Mouse (Mus musculus) forebrain, embryonic 12.5 days (tissue): ENCODE data around the gene Pmepa1. TPM values are rescaled to one million over a fixed set of nuclear protein-coding genes. Genes with fewer than 3 reads are reported as not detected.

ENCODE experiments used
- ATAC-seq: fragments of 200-750 bp; cut with Nextera tagmentation; 2 replicates; pipeline ENCODE4 v1.8.0; 2017; ENCODE audit warnings: moderate TSS enrichment; ENCODE audit not compliant: low FRiP score
- H3K27ac ChIP-seq: fragments of 300-500 bp; sonication (generic); 2 replicates; pipeline ENCODE4 v1.5.1; 2016; ENCODE audit warnings: mild to moderate bottlenecking
- H3K27me3 ChIP-seq: fragments of 300-500 bp; sonication (generic); 2 replicates; pipeline ENCODE4 v1.6.1; 2016; ENCODE audit warnings: mild to moderate bottlenecking
- H3K36me3 ChIP-seq: fragments of 300-500 bp; sonication (generic); replicated peaks from 2 replicates; pipeline ENCODE4 v1.6.1; 2016; ENCODE audit warnings: mild to moderate bottlenecking
- H3K4me1 ChIP-seq: fragments of 300-500 bp; sonication (generic); 2 replicates; pipeline ENCODE4 v1.6.1; 2016
- H3K4me2 ChIP-seq: fragments of 300-500 bp; sonication (generic); 2 replicates; pipeline ENCODE4 v1.6.1; 2016; ENCODE audit warnings: mild to moderate bottlenecking, moderate library complexity
- H3K4me3 ChIP-seq: fragments of 300-500 bp; sonication (generic); replicated peaks from 2 replicates; pipeline ENCODE4 v1.5.1; 2016; ENCODE audit warnings: mild to moderate bottlenecking
- H3K9ac ChIP-seq: fragments of 300-500 bp; sonication (generic); 2 replicates; pipeline ENCODE4 v1.6.1; 2016; ENCODE audit warnings: mild to moderate bottlenecking
- H3K9me3 ChIP-seq: fragments of 300-500 bp; sonication (generic); 2 replicates; pipeline ENCODE4 v1.6.1; 2016
- WGBS: fragments of 180-500 bp; shearing (Covaris S2); methylation state at CpG from one replicate; pipeline ENCODE4 v1.1.7; 2016; 5-methylcytosine and 5-hydroxymethylcytosine counted together
- polyA plus RNA-seq: library from polyadenylated mRNA; unstranded; fragments of >200 nt; fragmentation: Nextera tagmentation; extraction: Ambion mirVana; gene quantifications from 2 replicates; pipeline ENCODE4 v1.2.1, GENCODE M21; 2016

Gene Pmepa1
- polyA plus RNA-seq, 1 experiment from 2014 or later, result 4.7 TPM

- Histone ChIP-seq H3K36me3 (no peaks in the 10 kb centered on the region), H3K4me1 (no peaks in the 10 kb centered on the region), H3K4me2 (no peak overlapping the region), H3K9ac (no peak overlapping the region), H3K27ac (no peak overlapping the region), H3K27me3 (peaks cover 18% of the 10 kb centered on the region), H3K4me3 (no peak overlapping the region), H3K9me3 (no peaks in the 10 kb centered on the region)
- ATAC-seq, result peak; percentile 79
- 34% methylated on average over 26 of the region's 26 CpGs for WGBS
Observed at GRCm38 (mm10) chr2:173186047-173186943, 90.0 kb downstream of the Pmepa1 start.

DNA sequence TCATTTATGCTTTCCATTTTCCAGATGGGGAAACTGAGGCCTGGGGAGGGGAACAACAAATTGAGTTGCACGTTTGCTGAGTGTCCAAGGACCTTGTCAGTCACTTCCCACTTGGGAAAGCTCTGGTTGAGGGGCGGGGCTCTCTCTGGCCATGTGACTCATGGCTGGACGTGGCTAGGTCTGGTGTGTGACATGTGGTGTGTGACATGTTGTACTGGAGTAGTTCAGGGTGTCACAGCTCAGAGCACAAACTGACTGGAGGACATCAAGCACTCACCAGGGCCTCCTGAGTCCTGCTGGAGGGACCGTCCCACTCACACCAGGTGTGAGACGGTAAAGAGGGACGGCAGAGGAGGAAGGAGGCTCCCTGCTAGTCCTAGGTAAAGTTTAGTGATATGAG is 91.1 kb downstream of the Pmepa1 start:
- no peaks in the 10 kb centered on the region for H3K4me1 ChIP-seq
- no peaks in the 10 kb centered on the region for H3K36me3 ChIP-seq
- no peak overlapping the region for H3K4me2 ChIP-seq
- no peak overlapping the region for H3K9ac ChIP-seq
- no peak for ATAC-seq
- no peaks in the 10 kb centered on the region for H3K9me3 ChIP-seq
- peaks cover 18% of the 10 kb centered on the region for H3K27me3 ChIP-seq
- 76% methylated on average over 6 of the region's 6 CpGs for WGBS
- no peak overlapping the region for H3K4me3 ChIP-seq
- no peak overlapping the region for H3K27ac ChIP-seq

DNA sequence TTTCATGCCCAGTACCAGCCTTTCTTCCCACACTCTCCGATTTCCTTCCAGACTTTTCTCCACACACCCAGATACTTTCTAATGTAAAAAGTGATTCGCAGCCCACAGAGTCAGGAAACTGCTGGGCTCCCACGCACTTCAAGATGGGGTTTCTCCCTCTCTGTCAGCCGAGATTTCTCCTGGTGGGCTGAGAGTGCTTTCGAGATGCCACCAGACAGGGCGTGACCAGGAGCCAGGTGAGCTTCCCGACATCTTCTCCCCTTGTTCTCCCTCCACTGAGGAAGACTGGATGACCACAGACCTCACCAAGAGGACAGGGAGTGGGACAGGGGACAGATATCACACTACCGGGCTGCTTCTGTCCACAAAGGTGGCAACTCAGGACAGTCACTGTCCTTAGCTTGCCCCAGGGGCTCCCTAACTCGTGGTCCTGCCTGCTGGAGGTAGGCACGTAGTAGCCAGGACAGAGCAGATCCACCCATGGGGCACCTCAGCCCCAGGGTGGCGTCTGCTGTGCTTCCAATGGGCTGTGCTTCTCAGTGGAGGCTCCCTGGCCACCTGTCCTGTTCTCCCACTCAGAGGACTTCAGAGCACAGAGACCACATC is 91.8 kb downstream of the Pmepa1 start:
- WGBS, result 65% methylated on average over 11 of the region's 11 CpGs
- no peak overlapping the region for H3K4me2 ChIP-seq
- H3K36me3 ChIP-seq, result no peaks in the 10 kb centered on the region
- H3K9me3 ChIP-seq, result no peaks in the 10 kb centered on the region
- no peaks in the 10 kb centered on the region for H3K4me1 ChIP-seq
- no peak overlapping the region for H3K27ac ChIP-seq
- no peak overlapping the region for H3K9ac ChIP-seq
- peaks cover 18% of the 10 kb centered on the region for H3K27me3 ChIP-seq
- ATAC-seq, result no peak
- no peak overlapping the region for H3K4me3 ChIP-seq

DNA sequence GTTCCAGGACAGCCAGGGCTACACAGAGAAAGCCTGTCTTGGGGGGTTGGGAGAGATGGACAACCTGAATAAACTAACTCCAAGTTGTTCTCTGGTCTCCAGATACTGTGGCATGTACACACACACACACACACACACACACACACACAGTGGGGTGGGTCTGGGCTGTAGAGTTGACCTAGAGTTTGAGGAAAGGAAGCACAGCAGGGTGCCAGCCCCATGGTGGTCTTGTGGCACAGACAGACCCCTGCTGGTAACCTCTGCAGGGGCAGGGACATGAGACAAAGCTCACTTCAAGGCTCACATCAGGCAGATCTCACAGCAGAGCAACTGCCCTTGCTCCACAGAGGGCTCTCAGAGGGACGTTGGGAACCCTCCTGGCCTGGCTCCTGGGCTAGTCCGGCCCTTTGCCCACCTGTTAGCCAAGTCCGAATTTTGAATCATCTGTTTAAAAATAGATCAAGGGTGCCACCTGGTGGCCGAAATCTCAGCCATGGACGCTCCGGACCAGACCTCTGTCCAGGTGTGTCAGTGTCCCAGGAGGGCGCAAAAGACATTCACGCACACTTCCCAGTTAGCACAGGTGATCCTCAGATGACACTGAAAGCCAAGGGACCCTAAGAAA is 92.4 kb downstream of the Pmepa1 start:
- peak; percentile 24; the same call in 1 of the 2 replicates for ATAC-seq
- WGBS, result 13% methylated on average over 8 of the region's 8 CpGs
- no peak overlapping the region for H3K9ac ChIP-seq

GRCm38 (mm10) chr2:173183311-173183710 is 93.0 kb downstream of the Pmepa1 start:
- H3K27ac ChIP-seq, result no peak overlapping the region
- H3K4me3 ChIP-seq, result no peak overlapping the region
- 90% methylated on average over 10 of the region's 10 CpGs for WGBS
- no peak overlapping the region for H3K9ac ChIP-seq
- no peaks in the 10 kb centered on the region for H3K36me3 ChIP-seq
- no peaks in the 10 kb centered on the region for H3K9me3 ChIP-seq
- peaks cover 18% of the 10 kb centered on the region for H3K27me3 ChIP-seq
- ATAC-seq, result no peak
- H3K4me1 ChIP-seq, result no peaks in the 10 kb centered on the region
- no peak overlapping the region for H3K4me2 ChIP-seq

More for the DNA sequence above, 92.4 kb downstream of the Pmepa1 start:
- H3K4me1 ChIP-seq, result no peaks in the 10 kb centered on the region
- no peak overlapping the region for H3K27ac ChIP-seq
- H3K4me3 ChIP-seq, result no peak overlapping the region
- no peak overlapping the region for H3K4me2 ChIP-seq
- H3K27me3 ChIP-seq, result peaks cover 18% of the 10 kb centered on the region
- no peaks in the 10 kb centered on the region for H3K9me3 ChIP-seq
- H3K36me3 ChIP-seq, result no peaks in the 10 kb centered on the region

- H3K27ac ChIP-seq, result no peak overlapping the region
- peaks cover 18% of the 10 kb centered on the region for H3K27me3 ChIP-seq
- ATAC-seq, result no peak
- no peak overlapping the region for H3K4me3 ChIP-seq
- H3K9me3 ChIP-seq, result no peaks in the 10 kb centered on the region
- 81% methylated on average over 7 of the region's 7 CpGs for WGBS
- H3K4me1 ChIP-seq, result no peaks in the 10 kb centered on the region
- H3K36me3 ChIP-seq, result no peaks in the 10 kb centered on the region
- H3K4me2 ChIP-seq, result no peak overlapping the region
- no peak overlapping the region for H3K9ac ChIP-seq
Observed at GRCm38 (mm10) chr2:173182796-173183195, 93.5 kb downstream of the Pmepa1 start.

- H3K9me3 ChIP-seq, result no peaks in the 10 kb centered on the region
- H3K9ac ChIP-seq, result no peak overlapping the region
- H3K4me3 ChIP-seq, result no peak overlapping the region
- peaks cover 11% of the 10 kb centered on the region for H3K27me3 ChIP-seq
- no peak for ATAC-seq
- H3K4me1 ChIP-seq, result no peaks in the 10 kb centered on the region
- no peak overlapping the region for H3K4me2 ChIP-seq
- H3K27ac ChIP-seq, result no peak overlapping the region
- H3K36me3 ChIP-seq, result no peaks in the 10 kb centered on the region
- 94% methylated on average over 7 of the region's 7 CpGs for WGBS
Observed at GRCm38 (mm10) chr2:173181901-173182300, 94.4 kb downstream of the Pmepa1 start.

- WGBS, result 65% methylated on average over 4 of the region's 5 CpGs
- no peaks in the 10 kb centered on the region for H3K4me1 ChIP-seq
- H3K4me2 ChIP-seq, result no peak overlapping the region
- peaks cover 8% of the 10 kb centered on the region; the same call in 1 of the 2 replicates for H3K27me3 ChIP-seq
- no peak overlapping the region for H3K9ac ChIP-seq
- H3K9me3 ChIP-seq, result no peaks in the 10 kb centered on the region
- no peaks in the 10 kb centered on the region for H3K36me3 ChIP-seq
- H3K27ac ChIP-seq, result no peak overlapping the region
- no peak for ATAC-seq
- no peak overlapping the region for H3K4me3 ChIP-seq
Observed at GRCm38 (mm10) chr2:173181486-173181885, 94.8 kb downstream of the Pmepa1 start.

GRCm38 (mm10) chr2:173180721-173181388 is 95.5 kb downstream of the Pmepa1 start:
- 84% methylated on average over 11 of the region's 11 CpGs for WGBS
- no peak overlapping the region for H3K4me2 ChIP-seq
- no peaks in the 10 kb centered on the region for H3K9me3 ChIP-seq
- peaks cover 8% of the 10 kb centered on the region; the same call in 1 of the 2 replicates for H3K27me3 ChIP-seq
- H3K9ac ChIP-seq, result no peak overlapping the region
- H3K27ac ChIP-seq, result no peak overlapping the region
- ATAC-seq, result no peak
- no peak overlapping the region for H3K4me3 ChIP-seq
- no peaks in the 10 kb centered on the region for H3K4me1 ChIP-seq
- H3K36me3 ChIP-seq, result no peaks in the 10 kb centered on the region

- ATAC-seq, result no peak
- H3K4me1 ChIP-seq, result no peaks in the 10 kb centered on the region
- H3K36me3 ChIP-seq, result no peaks in the 10 kb centered on the region
- no peak overlapping the region for H3K27ac ChIP-seq
- WGBS, result 85% methylated on average over 4 of the region's 4 CpGs
- no peak overlapping the region for H3K4me2 ChIP-seq
- peaks cover 5% of the 10 kb centered on the region; the same call in 1 of the 2 replicates for H3K27me3 ChIP-seq
- H3K4me3 ChIP-seq, result no peak overlapping the region
- H3K9me3 ChIP-seq, result no peaks in the 10 kb centered on the region
- no peak overlapping the region for H3K9ac ChIP-seq
Observed at GRCm38 (mm10) chr2:173180026-173180425, 96.3 kb downstream of the Pmepa1 start.

DNA sequence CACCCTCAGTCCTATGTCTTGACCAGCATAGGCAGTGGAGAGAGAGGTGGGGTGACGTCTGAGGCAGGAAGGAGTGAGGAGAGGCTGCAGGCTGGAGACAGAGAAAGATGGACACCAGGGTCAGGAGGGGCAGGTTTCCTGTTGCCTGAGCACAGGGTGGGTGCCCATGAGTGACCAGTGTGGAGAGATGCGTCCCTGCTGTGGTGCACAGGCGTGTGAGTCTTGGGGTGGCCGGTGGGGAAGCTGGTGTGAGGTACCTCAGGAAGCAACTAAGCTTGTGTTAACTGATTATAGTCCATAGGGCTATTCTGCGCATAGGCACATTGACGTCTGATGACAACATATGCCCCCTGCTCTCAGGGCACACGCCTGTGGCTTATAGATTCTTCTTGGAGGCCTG is 97.3 kb downstream of the Pmepa1 start:
- Histone ChIP-seq H3K36me3 (no peaks in the 10 kb centered on the region), H3K9ac (no peak overlapping the region), H3K27ac (no peak overlapping the region), H3K4me1 (peaks cover 9% of the 10 kb centered on the region), H3K4me2 (no peak overlapping the region), H3K27me3 (no peaks in the 10 kb centered on the region), H3K4me3 (no peak overlapping the region), H3K9me3 (no peaks in the 10 kb centered on the region)
- no peak for ATAC-seq
- WGBS, result 82% methylated on average over 7 of the region's 7 CpGs

- WGBS, result 89% methylated on average over 8 of the region's 8 CpGs
- Histone ChIP-seq H3K9me3 (no peaks in the 10 kb centered on the region), H3K9ac (no peak overlapping the region), H3K4me2 (no peak overlapping the region), H3K4me3 (no peak overlapping the region), H3K27me3 (no peaks in the 10 kb centered on the region), H3K27ac (no peak overlapping the region), H3K4me1 (peaks cover 16% of the 10 kb centered on the region), H3K36me3 (no peaks in the 10 kb centered on the region)
- no peak for ATAC-seq
Observed at GRCm38 (mm10) chr2:173177951-173178350, 98.4 kb downstream of the Pmepa1 start.
